17 mouse cellular contexts compared by ENCODE assay signal in genomic region chr1:60907466-60907865, GRCm38 (mm10).
DNase-seq lines count a peak whose midpoint lies in the region.
"Had no signal": no experiment of that assay in that cellular context is flagged by ENCODE, and none has a peak within 500 bp of the region (broad histone marks: within the 10 kb centered on the region; RNA-seq: fewer than 3 reads in every experiment).

No protein-coding gene starts in this region.

- peak; percentile 69 for DNase-seq in CD4-positive, CD25-positive, alpha-beta regulatory T cell, adult 2 months (ENCODE audit: low read depth, low spot score)
- DNase-seq in T-cell, adult 2 months (ENCODE audit: low spot score), result peak; percentile 59
- DNase-seq in naive thymus-derived CD4-positive, alpha-beta T cell, adult 2 months (ENCODE audit: low read depth), result peak; percentile 63
- peak; percentile 34 to 48 for DNase-seq in thymus, postnatal 36 days
- no peak for DNase-seq in kidney, postnatal 10 days
- no peak for DNase-seq in cerebellum, postnatal 14 days
- DNase-seq in embryo, embryonic 10 days (ENCODE audit: low spot score), result no peak
- DNase-seq in kidney, postnatal 4 days, result no peak
- DNase-seq: adrenal gland, adult 2 months; adrenal gland, postnatal 25 days; B cell, adult 2 months; cerebellum, adult 18-20 months; cerebellum, postnatal 10 days; gastrocnemius, adult 2 months; heart, adult 18-20 months; heart, postnatal 10 days; heart, postnatal 4 days had no signal

Comparison
In these comparisons a context has a peak if more than half of its experiments do, and no peak if none do; other contexts are left out.
1. DNase-seq: peak in CD4-positive, CD25-positive, alpha-beta regulatory T cell, adult 2 months (single experiment), T-cell, adult 2 months (single experiment), naive thymus-derived CD4-positive, alpha-beta T cell, adult 2 months (single experiment) and thymus, postnatal 36 days (2 of 2); none in kidney, postnatal 10 days (single experiment), cerebellum, postnatal 14 days (0 of 2), embryo, embryonic 10 days (single experiment) and kidney, postnatal 4 days (0 of 2).